Mouse (Mus musculus): ENCODE measurements around the gene Elp6.

GRCm38 (mm10) chr9:110315410-110315809, 10.4 kb downstream of the Elp6 start:
- TF ChIP-seq CTCF (IDR thresholded peaks at IDR 0.05; ENCODE audit: borderline replicate concordance, control insufficient read depth, extremely low read depth, insufficient read depth, low read length, poor library complexity) = no peak
- TF ChIP-seq POLR2A (IDR thresholded peaks at IDR 0.05; ENCODE audit: control insufficient read depth, extremely low read depth, insufficient read depth, low read length, poor library complexity) = no peak
